Mouse (Mus musculus): ENCODE results near the gene Tmem270. TPM values are rescaled to one million over a fixed set of nuclear protein-coding genes. Genes with fewer than 3 reads are reported as not detected.
A peak's percentile ranks its signal among the peaks of the same experiment; 100 is the strongest.
"Not testable (repeated sequence)": the region's sequence is repeated elsewhere in the genome, so short reads cannot be mapped to it uniquely, and the experiment has no call there.

Tmem270 gene
- polyA plus RNA-seq, 1 experiment = not detected

DNA sequence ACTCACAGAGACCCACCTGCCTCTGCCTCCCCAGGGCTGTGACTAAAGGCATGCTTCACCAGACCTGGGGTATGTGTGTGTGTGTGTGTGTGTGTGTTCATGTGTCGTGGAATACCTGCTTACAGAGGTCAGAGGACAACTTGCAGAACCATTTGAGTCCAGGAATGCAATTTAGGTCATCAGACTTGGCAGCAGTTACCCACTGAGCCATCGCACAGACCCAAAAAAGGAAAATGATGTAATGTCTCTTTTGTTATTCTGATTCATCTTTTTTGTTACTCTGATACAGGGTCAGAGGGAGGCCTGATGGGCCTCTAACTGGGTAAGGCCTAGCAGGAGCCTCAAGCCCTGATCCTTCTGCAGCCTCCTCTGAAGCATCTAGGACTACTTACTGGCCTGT lies 36.2 kb upstream of the Tmem270 start:
- Histone ChIP-seq H3K4me1 (ENCODE audit: control insufficient read depth, insufficient read depth, low read length) (no peaks in the 10 kb centered on the region), H3K4me3 (ENCODE audit: insufficient read depth, low read length) (no peak overlapping the region), H3K27ac (ENCODE audit: insufficient read depth, low read length) (no peak overlapping the region)
- TF ChIP-seq POLR2A (IDR thresholded peaks at IDR 0.05; ENCODE audit: extremely low read depth, insufficient read depth, low read length) = no peak
- TF ChIP-seq CTCF (IDR thresholded peaks at IDR 0.05; ENCODE audit: extremely low read depth, insufficient read depth, low read length) = no peak

DNA sequence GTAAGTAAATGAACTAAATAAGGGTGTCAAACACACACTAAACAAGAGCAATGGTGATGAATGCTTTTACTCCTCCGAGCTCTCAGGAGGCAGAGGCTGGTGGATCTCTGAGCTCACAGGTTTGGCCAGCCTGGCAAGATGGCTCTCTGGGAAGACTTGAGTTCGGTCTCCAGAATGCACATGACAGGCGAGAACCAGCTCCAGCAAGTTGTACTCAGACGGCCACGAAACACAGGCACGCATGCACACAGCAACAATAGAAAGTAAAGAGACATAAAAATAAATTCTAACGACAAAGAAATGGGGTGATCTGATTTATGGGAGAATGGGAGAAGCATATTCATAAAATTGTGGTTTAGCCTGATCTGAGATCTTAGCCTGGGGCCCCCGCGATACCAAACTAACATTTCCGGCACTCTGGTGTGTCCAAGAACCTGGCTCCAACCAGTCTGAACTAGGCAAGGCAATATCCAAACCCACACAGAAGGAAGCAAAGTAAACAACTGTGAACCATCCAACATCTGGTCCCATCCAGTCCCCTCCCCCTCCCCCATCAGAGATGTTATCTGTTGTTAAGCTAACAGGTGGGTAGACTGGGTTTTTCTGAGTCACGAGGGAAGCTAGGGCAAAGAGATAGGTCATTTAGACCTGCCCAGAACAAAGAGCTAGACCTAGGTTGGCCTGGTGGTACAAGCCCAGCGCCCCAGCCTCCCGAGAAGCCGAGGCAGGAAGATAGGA lies 35.1 kb upstream of the Tmem270 start:
- no peaks in the 10 kb centered on the region for H3K4me1 ChIP-seq (ENCODE audit: control insufficient read depth, insufficient read depth, low read length)
- no peak overlapping the region for H3K27ac ChIP-seq (ENCODE audit: insufficient read depth, low read length)
- no peak overlapping the region for H3K4me3 ChIP-seq (ENCODE audit: insufficient read depth, low read length)
- TF ChIP-seq CTCF (IDR thresholded peaks at IDR 0.05; ENCODE audit: extremely low read depth, insufficient read depth, low read length) = no peak

DNA sequence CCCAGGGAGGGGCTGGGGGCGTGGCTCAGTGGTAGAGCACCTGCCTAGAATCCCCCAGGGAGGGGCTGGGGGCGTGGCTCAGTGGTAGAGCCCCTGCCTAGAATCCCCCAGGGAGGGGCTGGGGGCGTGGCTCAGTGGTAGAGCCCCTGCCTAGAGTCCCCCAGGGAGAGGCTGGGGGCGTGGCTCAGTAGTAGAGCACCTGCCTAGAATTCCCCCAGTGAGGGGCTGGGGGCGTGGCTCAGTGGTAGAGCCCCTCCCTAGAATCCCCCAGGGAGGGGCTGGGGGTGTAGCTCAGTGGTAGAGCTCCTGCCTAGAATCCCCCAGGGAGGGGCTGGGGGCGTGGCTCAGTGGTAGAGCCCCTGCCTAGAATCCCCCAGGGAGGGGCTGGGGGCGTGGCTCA lies 33.0 kb upstream of the Tmem270 start:
- H3K4me1 ChIP-seq (ENCODE audit: control insufficient read depth, insufficient read depth, low read length); H3K4me3 ChIP-seq (ENCODE audit: insufficient read depth, low read length); H3K27ac ChIP-seq (ENCODE audit: insufficient read depth, low read length): not testable (repeated sequence)

- Histone ChIP-seq H3K4me3 (ENCODE audit: insufficient read depth, low read length) (no peak overlapping the region), H3K27ac (ENCODE audit: insufficient read depth, low read length) (no peak overlapping the region), H3K4me1 (ENCODE audit: control insufficient read depth, insufficient read depth, low read length) (no peaks in the 10 kb centered on the region)
- TF ChIP-seq CTCF (IDR thresholded peaks at IDR 0.05; ENCODE audit: extremely low read depth, insufficient read depth, low read length) (no peak), POLR2A (IDR thresholded peaks at IDR 0.05; ENCODE audit: extremely low read depth, insufficient read depth, low read length) (no peak)
Observed at GRCm38 (mm10) chr5:134939069-134939468, 32.5 kb upstream of the Tmem270 start.

- Histone ChIP-seq H3K27ac (ENCODE audit: insufficient read depth, low read length) (no peak overlapping the region), H3K4me3 (ENCODE audit: insufficient read depth, low read length) (no peak overlapping the region), H3K4me1 (ENCODE audit: control insufficient read depth, insufficient read depth, low read length) (no peaks in the 10 kb centered on the region)
- TF ChIP-seq CTCF (IDR thresholded peaks at IDR 0.05; ENCODE audit: extremely low read depth, insufficient read depth, low read length) (no peak), POLR2A (IDR thresholded peaks at IDR 0.05; ENCODE audit: extremely low read depth, insufficient read depth, low read length) (no peak)
Observed at GRCm38 (mm10) chr5:134936626-134937185, 30.2 kb upstream of the Tmem270 start.

- Histone ChIP-seq H3K4me1 (ENCODE audit: control insufficient read depth, insufficient read depth, low read length) (no peaks in the 10 kb centered on the region), H3K27ac (ENCODE audit: insufficient read depth, low read length) (no peak overlapping the region), H3K4me3 (ENCODE audit: insufficient read depth, low read length) (no peak overlapping the region)
- TF ChIP-seq POLR2A (IDR thresholded peaks at IDR 0.05; ENCODE audit: extremely low read depth, insufficient read depth, low read length) (no peak), CTCF (IDR thresholded peaks at IDR 0.05; ENCODE audit: extremely low read depth, insufficient read depth, low read length) (no peak)
Observed at GRCm38 (mm10) chr5:134936051-134936450, 29.5 kb upstream of the Tmem270 start.

GRCm38 (mm10) chr5:134934666-134935065 lies 28.1 kb upstream of the Tmem270 start:
- Histone ChIP-seq H3K27ac (ENCODE audit: insufficient read depth, low read length) (no peak overlapping the region), H3K4me3 (ENCODE audit: insufficient read depth, low read length) (no peak overlapping the region), H3K4me1 (ENCODE audit: control insufficient read depth, insufficient read depth, low read length) (no peaks in the 10 kb centered on the region)
- no peak for TF ChIP-seq POLR2A (IDR thresholded peaks at IDR 0.05; ENCODE audit: extremely low read depth, insufficient read depth, low read length)
- no peak for TF ChIP-seq CTCF (IDR thresholded peaks at IDR 0.05; ENCODE audit: extremely low read depth, insufficient read depth, low read length)

- not testable (repeated sequence) for H3K4me1 ChIP-seq (ENCODE audit: control insufficient read depth, insufficient read depth, low read length); H3K4me3 ChIP-seq (ENCODE audit: insufficient read depth, low read length); H3K27ac ChIP-seq (ENCODE audit: insufficient read depth, low read length)
Observed at GRCm38 (mm10) chr5:134933686-134934085, 27.2 kb upstream of the Tmem270 start.

- H3K4me3 ChIP-seq (ENCODE audit: insufficient read depth, low read length) = no peak overlapping the region
- no peaks in the 10 kb centered on the region for H3K4me1 ChIP-seq (ENCODE audit: control insufficient read depth, insufficient read depth, low read length)
- H3K27ac ChIP-seq (ENCODE audit: insufficient read depth, low read length) = no peak overlapping the region
- TF ChIP-seq POLR2A (IDR thresholded peaks at IDR 0.05; ENCODE audit: extremely low read depth, insufficient read depth, low read length) (no peak), CTCF (IDR thresholded peaks at IDR 0.05; ENCODE audit: extremely low read depth, insufficient read depth, low read length) (no peak)
Observed at GRCm38 (mm10) chr5:134933281-134933680, 26.7 kb upstream of the Tmem270 start.

DNA sequence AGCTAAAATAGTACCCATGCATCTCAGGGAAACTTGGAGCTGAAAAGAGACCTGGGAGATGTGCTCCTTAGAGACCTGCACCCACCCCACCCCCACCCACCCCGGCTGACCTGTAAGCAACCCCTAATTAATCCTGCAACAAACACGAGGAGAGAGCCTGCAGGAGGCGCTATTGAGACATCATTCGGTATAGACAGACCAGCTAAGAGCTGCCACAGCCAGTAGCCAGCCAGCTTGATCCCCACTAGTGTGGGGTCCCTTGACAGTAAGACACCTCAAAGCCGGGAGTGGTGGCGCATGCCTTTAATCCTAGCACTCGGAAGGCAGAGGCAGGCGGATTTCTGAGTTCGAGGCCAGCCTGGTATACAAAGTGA lies 26.4 kb upstream of the Tmem270 start:
- no peaks in the 10 kb centered on the region for H3K4me1 ChIP-seq (ENCODE audit: control insufficient read depth, insufficient read depth, low read length)
- no peak for TF ChIP-seq POLR2A (IDR thresholded peaks at IDR 0.05; ENCODE audit: extremely low read depth, insufficient read depth, low read length)
- TF ChIP-seq CTCF (IDR thresholded peaks at IDR 0.05; ENCODE audit: extremely low read depth, insufficient read depth, low read length) = peak; percentile 29
- no peak overlapping the region for H3K27ac ChIP-seq (ENCODE audit: insufficient read depth, low read length)
- H3K4me3 ChIP-seq (ENCODE audit: insufficient read depth, low read length) = peak overlapping the region; percentile 93

Measured in cortical plate, adult 2 months (tissue).